Mouse (Mus musculus): ENCODE results near the gene Olfr1140.

The Olfr1140 gene

GRCm38 (mm10) chr2:87743452-87743851, at the start of gene Olfr1140:
Olfr1140 (plus strand) TSS chr2:87743752.
- DNase-seq, result no peak

DNA sequence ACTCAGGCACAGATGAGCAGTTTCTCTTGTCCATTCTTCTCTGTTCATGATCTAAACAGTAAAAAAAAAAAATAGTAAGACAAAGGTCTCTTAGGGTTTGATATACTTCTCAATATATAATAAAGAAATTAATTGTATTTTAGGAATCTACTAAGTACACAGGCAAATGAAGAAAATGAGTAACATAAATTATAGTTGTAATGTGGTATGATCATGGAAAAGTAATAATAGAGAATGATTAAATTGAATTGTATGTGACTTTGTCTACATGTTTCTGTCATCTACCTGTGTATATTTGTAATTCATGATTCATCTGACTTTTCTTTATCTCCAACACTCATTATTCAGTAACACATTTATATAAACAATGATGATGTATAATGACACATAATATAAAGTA, 49.7 kb upstream of the Olfr1140 start, which contains the start of gene Olfr1136:
Gene Olfr1136, minus strand, starts transcription at position 101 of the 400 bp plus-strand sequence.
- DNase-seq, result no peak

- no peak for DNase-seq
Measured at GRCm38 (mm10) chr2:87713079-87713478, 30.5 kb upstream of the Olfr1140 start, which contains the start of gene Olfr1137. Olfr1137 (minus strand) TSS chr2:87713179.

DNA sequence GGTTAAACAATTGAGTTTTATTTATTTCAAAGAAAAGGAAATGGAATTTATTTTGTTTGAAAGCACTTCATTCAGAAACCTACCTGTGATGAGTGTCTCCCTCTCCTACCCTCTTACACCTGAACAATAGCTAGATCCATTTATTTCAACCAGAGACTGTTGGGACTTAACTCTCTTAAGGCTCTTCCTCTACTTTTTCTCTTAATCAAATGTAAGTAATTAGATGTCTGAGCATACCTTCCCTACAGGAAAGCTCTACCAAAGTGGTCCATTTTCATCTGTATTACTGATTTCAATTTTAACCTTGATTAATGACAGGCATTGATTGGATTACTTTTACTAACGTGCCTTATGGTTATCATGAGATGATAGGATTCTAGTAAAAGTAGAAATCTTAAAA, 3.7 kb upstream of the Olfr1140 start, which contains the start of gene Olfr1138:
Gene Olfr1138, minus strand, starts transcription at position 101 of the 400 bp plus-strand sequence.
- DNase-seq, result no peak

DNA sequence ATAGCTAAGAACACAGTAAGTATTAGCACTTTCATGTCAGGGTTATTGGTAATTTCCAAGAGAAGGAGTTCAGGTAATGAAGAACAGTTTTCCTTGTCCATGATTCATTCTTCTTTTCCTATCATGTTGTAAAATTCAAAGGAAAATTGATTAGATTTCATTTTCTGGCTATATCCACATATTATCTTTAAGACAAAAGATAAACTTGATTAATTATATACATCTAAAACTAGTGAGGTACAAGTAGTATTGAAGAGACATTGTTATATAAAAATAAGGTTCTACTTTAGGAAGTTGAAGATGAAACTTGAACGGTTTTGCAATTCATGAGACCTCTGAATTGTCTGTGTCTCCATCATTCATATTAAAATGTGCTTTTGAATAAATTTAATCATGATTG, 10.3 kb downstream of the Olfr1140 start, which contains the start of gene Olfr1141:
Gene Olfr1141, minus strand, starts transcription at position 101 of the 400 bp plus-strand sequence.
- no peak for DNase-seq

GRCm38 (mm10) chr2:87776143-87776542, 32.6 kb downstream of the Olfr1140 start:
- no peak for DNase-seq

- no peak for DNase-seq
Measured at GRCm38 (mm10) chr2:87779183-87779582, 35.6 kb downstream of the Olfr1140 start, which contains the start of gene Olfr152. Olfr152 (plus strand) TSS chr2:87779483.

Measured in kidney, postnatal 10 days (tissue).